13 mouse cellular contexts compared by ENCODE assay signal in the genomic region with DNA sequence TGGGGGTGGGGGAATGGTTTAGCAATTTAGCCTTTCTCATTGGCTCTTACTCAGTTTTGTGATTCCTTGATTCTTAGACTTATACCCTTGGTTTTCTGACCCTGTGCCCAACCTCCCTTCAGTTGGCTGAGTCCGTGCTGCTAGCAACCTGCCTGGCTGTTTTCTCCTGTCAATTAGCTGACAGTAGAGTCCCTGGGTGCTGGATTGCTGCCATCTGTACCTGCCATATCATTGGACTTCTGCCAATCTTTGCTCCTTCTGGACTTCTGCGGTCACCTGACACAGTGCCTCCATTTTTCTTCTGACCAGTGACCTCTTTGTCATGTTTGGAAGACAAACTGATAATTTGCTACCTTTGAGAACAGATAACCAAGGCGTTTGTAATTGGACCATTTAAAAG.
DNase-seq lines count a peak whose midpoint lies in the region; ATAC-seq and TF ChIP-seq lines count a peak whose summit lies in the region.
"Had no signal": no experiment of that assay in that cellular context is flagged by ENCODE, and none has a peak within 500 bp of the region (broad histone marks: within the 10 kb centered on the region; RNA-seq: fewer than 3 reads in every experiment).

No protein-coding gene starts in this region.

- TF ChIP-seq CTCF in kidney, adult 2 months (conservative IDR thresholded peaks at IDR 0.05; ENCODE audit: insufficient read depth, insufficient read length, low read depth, low read length): no peak
- TF ChIP-seq CTCF in midbrain, postnatal 0 days (IDR thresholded peaks at IDR 0.05): no peak

- no peak overlapping the region for H3K9ac ChIP-seq in heart, embryonic 15.5 days
- no peak overlapping the region for H3K9ac ChIP-seq in heart, embryonic 11.5 days (ENCODE audit: low read depth, low read length)
- no peak overlapping the region for H3K9ac ChIP-seq in kidney, embryonic 16.5 days (replicated peaks; ENCODE audit: low read length)
- H3K9ac ChIP-seq in midbrain, postnatal 0 days (replicated peaks; ENCODE audit: low read length, poor library complexity, severe bottlenecking): no peak overlapping the region
- H3K9ac ChIP-seq: embryonic facial prominence, embryonic 12.5 days; intestine, embryonic 15.5 days had no signal

- H3K9me3 ChIP-seq in heart, embryonic 15.5 days (replicated peaks): no peaks in the 10 kb centered on the region
- no peaks in the 10 kb centered on the region for H3K9me3 ChIP-seq in heart, embryonic 11.5 days (replicated peaks; ENCODE audit: control insufficient read depth, low read length)
- H3K9me3 ChIP-seq in kidney, embryonic 16.5 days (ENCODE audit: low read length): no peaks in the 10 kb centered on the region
- no peaks in the 10 kb centered on the region for H3K9me3 ChIP-seq in midbrain, postnatal 0 days (ENCODE audit: low read length)
- H3K9me3 ChIP-seq in midbrain, embryonic 10.5 days (replicated peaks): no peaks in the 10 kb centered on the region
- H3K9me3 ChIP-seq: embryonic facial prominence, embryonic 12.5 days; intestine, embryonic 15.5 days had no signal

- no peaks in the 10 kb centered on the region for H3K36me3 ChIP-seq in heart, embryonic 15.5 days
- no peaks in the 10 kb centered on the region for H3K36me3 ChIP-seq in heart, embryonic 11.5 days (ENCODE audit: control insufficient read depth, insufficient read depth, low read length)
- H3K36me3 ChIP-seq in kidney, adult 2 months (ENCODE audit: control insufficient read depth, insufficient read depth, low read length): no peaks in the 10 kb centered on the region
- no peaks in the 10 kb centered on the region for H3K36me3 ChIP-seq in kidney, embryonic 16.5 days (ENCODE audit: insufficient read depth, low read length)
- no peaks in the 10 kb centered on the region for H3K36me3 ChIP-seq in midbrain, postnatal 0 days (ENCODE audit: insufficient read depth, low read length)
- H3K36me3 ChIP-seq in midbrain, embryonic 10.5 days: no peaks in the 10 kb centered on the region
- H3K36me3 ChIP-seq: embryonic facial prominence, embryonic 12.5 days; intestine, embryonic 15.5 days had no signal

- peak overlapping the region; percentile 41; the same call in 1 of the 2 replicates for H3K27ac ChIP-seq in heart, embryonic 15.5 days
- H3K27ac ChIP-seq in heart, embryonic 11.5 days (ENCODE audit: low read depth, low read length): no peak overlapping the region
- H3K27ac ChIP-seq in kidney, adult 2 months (ENCODE audit: insufficient read depth, low read depth, low read length): no peak overlapping the region
- H3K27ac ChIP-seq in kidney, embryonic 16.5 days (ENCODE audit: low read length): no peak overlapping the region
- H3K27ac ChIP-seq in midbrain, postnatal 0 days (ENCODE audit: low read depth, low read length): no peak overlapping the region
- H3K27ac ChIP-seq in midbrain, embryonic 10.5 days (replicated peaks): no peak overlapping the region
- H3K27ac ChIP-seq: embryonic facial prominence, embryonic 12.5 days; intestine, embryonic 15.5 days had no signal

- 35% methylated on average over 3 of the region's 3 CpGs for WGBS in heart, embryonic 15.5 days
- 55% methylated on average over 3 of the region's 3 CpGs for WGBS in heart, embryonic 11.5 days (ENCODE audit: insufficient replicate concordance)
- 34% methylated on average over 3 of the region's 3 CpGs for WGBS in kidney, adult 2 months
- WGBS in kidney, embryonic 16.5 days: 62% methylated on average over 3 of the region's 3 CpGs
- WGBS in midbrain, postnatal 0 days: 71% methylated on average over 3 of the region's 3 CpGs
- WGBS in midbrain, embryonic 10.5 days: 83% methylated on average over 3 of the region's 3 CpGs

- H3K27me3 ChIP-seq in heart, embryonic 15.5 days: no peaks in the 10 kb centered on the region
- H3K27me3 ChIP-seq in heart, embryonic 11.5 days (ENCODE audit: control insufficient read depth, insufficient read depth, low read length): no peaks in the 10 kb centered on the region
- H3K27me3 ChIP-seq in kidney, adult 2 months (replicated peaks; ENCODE audit: control insufficient read depth, insufficient read depth, low read length): no peaks in the 10 kb centered on the region
- H3K27me3 ChIP-seq in kidney, embryonic 16.5 days (ENCODE audit: insufficient read depth, low read length): no peaks in the 10 kb centered on the region
- H3K27me3 ChIP-seq in midbrain, postnatal 0 days (ENCODE audit: insufficient read depth, low read length): no peaks in the 10 kb centered on the region
- H3K27me3 ChIP-seq in midbrain, embryonic 10.5 days (ENCODE audit: low read depth, poor library complexity, severe bottlenecking): no peaks in the 10 kb centered on the region
- H3K27me3 ChIP-seq: embryonic facial prominence, embryonic 12.5 days; intestine, embryonic 15.5 days had no signal

- peaks cover 9% of the 10 kb centered on the region; the same call in 1 of the 2 replicates for H3K4me1 ChIP-seq in heart, embryonic 15.5 days (replicated peaks)
- H3K4me1 ChIP-seq in heart, embryonic 11.5 days (ENCODE audit: control insufficient read depth, insufficient read depth, low read length): no peaks in the 10 kb centered on the region
- H3K4me1 ChIP-seq in kidney, adult 2 months (ENCODE audit: control insufficient read depth, insufficient read depth, low read length): no peaks in the 10 kb centered on the region
- H3K4me1 ChIP-seq in kidney, embryonic 16.5 days (ENCODE audit: insufficient read depth, low read length): no peaks in the 10 kb centered on the region
- no peaks in the 10 kb centered on the region for H3K4me1 ChIP-seq in midbrain, postnatal 0 days (ENCODE audit: insufficient read depth, low read length)
- no peaks in the 10 kb centered on the region for H3K4me1 ChIP-seq in midbrain, embryonic 10.5 days
- H3K4me1 ChIP-seq: embryonic facial prominence, embryonic 12.5 days; intestine, embryonic 15.5 days had no signal

- ATAC-seq in cerebellum, adult (ENCODE audit: insufficient number of reproducible peaks, low FRiP score, low TSS enrichment): no peak
- ATAC-seq in heart, embryonic 15.5 days (replicated peaks; ENCODE audit: insufficient number of reproducible peaks, insufficient read depth, low FRiP score, low read depth): no peak
- no peak for ATAC-seq in heart, embryonic 11.5 days (replicated peaks; ENCODE audit: insufficient number of reproducible peaks, low FRiP score, low TSS enrichment)
- ATAC-seq in kidney, embryonic 16.5 days (ENCODE audit: low FRiP score, low TSS enrichment): no peak
- ATAC-seq in midbrain, postnatal 0 days (ENCODE audit: low FRiP score): no peak
- ATAC-seq: intestine, embryonic 15.5 days had no signal

- no peak for TF ChIP-seq POLR2A in kidney, adult 2 months (IDR thresholded peaks at IDR 0.05; ENCODE audit: low read depth, low read length)

- H3K4me3 ChIP-seq in heart, embryonic 15.5 days: no peak overlapping the region
- H3K4me3 ChIP-seq in heart, embryonic 11.5 days (ENCODE audit: low read depth, low read length): no peak overlapping the region
- no peak overlapping the region for H3K4me3 ChIP-seq in kidney, adult 2 months (ENCODE audit: insufficient read depth, low read depth, low read length)
- no peak overlapping the region for H3K4me3 ChIP-seq in kidney, embryonic 16.5 days (ENCODE audit: low read length)
- no peak overlapping the region for H3K4me3 ChIP-seq in midbrain, postnatal 0 days (ENCODE audit: low read depth, low read length)
- no peak overlapping the region for H3K4me3 ChIP-seq in midbrain, embryonic 10.5 days
- H3K4me3 ChIP-seq: embryonic facial prominence, embryonic 12.5 days; intestine, embryonic 15.5 days had no signal

- no peak overlapping the region for H3K4me2 ChIP-seq in heart, embryonic 15.5 days
- H3K4me2 ChIP-seq in heart, embryonic 11.5 days: no peak overlapping the region
- H3K4me2 ChIP-seq in kidney, embryonic 16.5 days (replicated peaks; ENCODE audit: low read depth, low read length): no peak overlapping the region
- no peak overlapping the region for H3K4me2 ChIP-seq in midbrain, postnatal 0 days (ENCODE audit: low read depth, low read length, poor library complexity, severe bottlenecking)
- H3K4me2 ChIP-seq: embryonic facial prominence, embryonic 12.5 days; intestine, embryonic 15.5 days had no signal

- peak; percentile 92 to 96 for DNase-seq in cerebellum, postnatal 14 days
- DNase-seq in kidney, adult 2 months: peak; percentile 12
- peak; percentile 73 for DNase-seq in midbrain, postnatal 0 days (ENCODE audit: low spot score)
- DNase-seq in midbrain, embryonic 10.5 days (ENCODE audit: low spot score): no peak
- DNase-seq: adrenal gland, adult 2 months; lung, postnatal 36 days; thymus, postnatal 25 days had no signal
